Mouse (Mus musculus) limb, embryonic 13.5 days (tissue): ENCODE measurements around the gene Ppp1r15b. TPM values are rescaled to one million over a fixed set of nuclear protein-coding genes. Genes with fewer than 3 reads are reported as not detected.

Experiments used
- ATAC-seq: fragments of 200-750 bp; cut with Nextera tagmentation; 2 replicates; pipeline ENCODE4 v1.8.0; 2017; ENCODE audit warnings: low read depth, moderate number of reproducible peaks, moderate TSS enrichment; ENCODE audit not compliant: low FRiP score
- H3K27ac ChIP-seq: fragments of 300-500 bp; sonication (generic); 2 replicates; pipeline ENCODE4 v1.5.1; 2015; ENCODE audit warnings: inconsistent platforms, mild to moderate bottlenecking, moderate library complexity
- H3K27me3 ChIP-seq: fragments of 300-500 bp; sonication (generic); 2 replicates; pipeline ENCODE4 v1.6.1; 2015; ENCODE audit warnings: mild to moderate bottlenecking, inconsistent platforms
- H3K36me3 ChIP-seq: fragments of 300-500 bp; sonication (generic); 2 replicates; pipeline ENCODE4 v1.6.1; 2015; ENCODE audit warnings: inconsistent platforms, mild to moderate bottlenecking, moderate library complexity
- H3K4me1 ChIP-seq: fragments of 300-500 bp; sonication (generic); 2 replicates; pipeline ENCODE4 v1.6.1; 2015; ENCODE audit warnings: inconsistent platforms
- H3K4me2 ChIP-seq: fragments of 300-500 bp; sonication (generic); replicated peaks from 2 replicates; pipeline ENCODE4 v1.6.1; 2015; ENCODE audit warnings: inconsistent platforms, mild to moderate bottlenecking, moderate library complexity
- H3K4me3 ChIP-seq: fragments of 300-500 bp; sonication (generic); 2 replicates; pipeline ENCODE4 v1.5.1; 2015; ENCODE audit warnings: moderate library complexity, mild to moderate bottlenecking, inconsistent platforms
- H3K9ac ChIP-seq: fragments of 300-500 bp; sonication (generic); 2 replicates; pipeline ENCODE4 v1.6.1; 2015; ENCODE audit warnings: mild to moderate bottlenecking, inconsistent platforms
- H3K9me3 ChIP-seq: fragments of 300-500 bp; sonication (generic); 2 replicates; pipeline ENCODE4 v1.6.1; 2016; ENCODE audit warnings: inconsistent platforms
- whole genome bisulfite sequencing: fragments of 180-500 bp; shearing (Covaris S2); methylation state at CpG from one replicate; pipeline ENCODE4 v1.1.7; 2015; 5-methylcytosine and 5-hydroxymethylcytosine counted together
- polyA plus RNA-seq: library from polyadenylated mRNA; unstranded; fragments of >200 nt; fragmentation: Nextera tagmentation; extraction: Ambion mirVana; gene quantifications from 2 replicates; pipeline ENCODE4 v1.2.1, GENCODE M21; 2015

Ppp1r15b gene
- polyA plus RNA-seq, 1 experiment from 2014 or later: 35.9 TPM

- Histone ChIP-seq H3K36me3 (peaks cover 76% of the 10 kb centered on the region), H3K27me3 (no peaks in the 10 kb centered on the region), H3K9me3 (no peaks in the 10 kb centered on the region), H3K4me3 (no peak overlapping the region), H3K27ac (no peak overlapping the region), H3K9ac (no peak overlapping the region), H3K4me2 (no peak overlapping the region), H3K4me1 (no peaks in the 10 kb centered on the region)
- WGBS: 91% methylated on average over 7 of the region's 7 CpGs
- no peak for ATAC-seq
These were observed 37.2 kb upstream of the Ppp1r15b start for GRCm38 (mm10) chr1:133093719-133094118.

GRCm38 (mm10) chr1:133100980-133101798, 29.8 kb upstream of the Ppp1r15b start:
- 0 out of 2 replicates have a peak overlapping the region, but pooled peaks have one; percentile 19 for H3K9ac ChIP-seq
- 51% methylated on average over 17 of the region's 17 CpGs for WGBS
- H3K27ac ChIP-seq: no peak overlapping the region
- peaks cover 80% of the 10 kb centered on the region for H3K36me3 ChIP-seq
- H3K4me2 ChIP-seq: no peak overlapping the region
- H3K4me3 ChIP-seq: no peak overlapping the region
- no peaks in the 10 kb centered on the region for H3K27me3 ChIP-seq
- ATAC-seq: peak; percentile 24; the same call in 1 of the 2 replicates
- H3K4me1 ChIP-seq: no peaks in the 10 kb centered on the region
- H3K9me3 ChIP-seq: no peaks in the 10 kb centered on the region

- Histone ChIP-seq H3K27ac (no peak overlapping the region), H3K36me3 (peaks cover 82% of the 10 kb centered on the region), H3K9me3 (no peaks in the 10 kb centered on the region), H3K9ac (no peak overlapping the region), H3K27me3 (no peaks in the 10 kb centered on the region), H3K4me3 (no peak overlapping the region), H3K4me1 (no peaks in the 10 kb centered on the region), H3K4me2 (no peak overlapping the region)
- ATAC-seq: 0 out of 2 replicates have a peak, but pooled peaks have one; percentile 32
- WGBS: 81% methylated on average over 5 of the region's 5 CpGs
These were observed 28.8 kb upstream of the Ppp1r15b start for GRCm38 (mm10) chr1:133102108-133102507.

GRCm38 (mm10) chr1:133103315-133103714, 27.6 kb upstream of the Ppp1r15b start:
- Histone ChIP-seq H3K9ac (no peak overlapping the region), H3K27ac (no peak overlapping the region), H3K36me3 (peaks cover 74% of the 10 kb centered on the region), H3K9me3 (no peaks in the 10 kb centered on the region), H3K4me3 (no peak overlapping the region), H3K4me1 (no peaks in the 10 kb centered on the region), H3K27me3 (no peaks in the 10 kb centered on the region), H3K4me2 (no peak overlapping the region)
- ATAC-seq: no peak
- 91% methylated on average over 7 of the region's 7 CpGs for WGBS

- no peak for ATAC-seq
- Histone ChIP-seq H3K36me3 (peaks cover 68% of the 10 kb centered on the region), H3K4me3 (no peak overlapping the region), H3K4me1 (no peaks in the 10 kb centered on the region), H3K4me2 (no peak overlapping the region), H3K27me3 (no peaks in the 10 kb centered on the region), H3K9ac (no peak overlapping the region), H3K27ac (no peak overlapping the region), H3K9me3 (no peaks in the 10 kb centered on the region)
- WGBS: 91% methylated on average over 6 of the region's 6 CpGs
These were observed 27.1 kb upstream of the Ppp1r15b start for GRCm38 (mm10) chr1:133103871-133104270.

- no peak overlapping the region for H3K9ac ChIP-seq
- no peak overlapping the region for H3K4me2 ChIP-seq
- H3K4me3 ChIP-seq: no peak overlapping the region
- H3K27ac ChIP-seq: no peak overlapping the region
- 90% methylated on average over 4 of the region's 4 CpGs for WGBS
- no peak for ATAC-seq
- 0 out of 2 replicates have a peak, but pooled peaks cover 7% of the 10 kb centered on the region for H3K9me3 ChIP-seq
- H3K4me1 ChIP-seq: peaks cover 14% of the 10 kb centered on the region
- no peaks in the 10 kb centered on the region for H3K36me3 ChIP-seq
- no peaks in the 10 kb centered on the region for H3K27me3 ChIP-seq
These were observed 14.8 kb upstream of the Ppp1r15b start for GRCm38 (mm10) chr1:133116108-133116507.

GRCm38 (mm10) chr1:133118127-133118526, 12.8 kb upstream of the Ppp1r15b start:
- no peak for ATAC-seq
- no peak overlapping the region for H3K4me3 ChIP-seq
- H3K9me3 ChIP-seq: 0 out of 2 replicates have a peak, but pooled peaks cover 7% of the 10 kb centered on the region
- 89% methylated on average over 5 of the region's 5 CpGs for WGBS
- no peaks in the 10 kb centered on the region for H3K27me3 ChIP-seq
- H3K36me3 ChIP-seq: no peaks in the 10 kb centered on the region
- H3K4me1 ChIP-seq: peaks cover 14% of the 10 kb centered on the region
- no peak overlapping the region for H3K27ac ChIP-seq
- no peak overlapping the region for H3K4me2 ChIP-seq
- H3K9ac ChIP-seq: no peak overlapping the region

GRCm38 (mm10) chr1:133118844-133119243, 12.1 kb upstream of the Ppp1r15b start:
- no peak overlapping the region for H3K4me3 ChIP-seq
- ATAC-seq: no peak
- H3K4me2 ChIP-seq: no peak overlapping the region
- H3K36me3 ChIP-seq: no peaks in the 10 kb centered on the region
- H3K27ac ChIP-seq: no peak overlapping the region
- H3K9ac ChIP-seq: no peak overlapping the region
- whole genome bisulfite sequencing: 85% methylated on average over 3 of the region's 3 CpGs
- 0 out of 2 replicates have a peak, but pooled peaks cover 7% of the 10 kb centered on the region for H3K9me3 ChIP-seq
- no peaks in the 10 kb centered on the region for H3K27me3 ChIP-seq
- peaks cover 14% of the 10 kb centered on the region for H3K4me1 ChIP-seq

GRCm38 (mm10) chr1:133119931-133120712, 10.8 kb upstream of the Ppp1r15b start:
- ATAC-seq: peak; percentile 85
- WGBS: 37% methylated on average over 7 of the region's 7 CpGs
- H3K9ac ChIP-seq: no peak overlapping the region

GRCm38 (mm10) chr1:133121246-133121645, 9.7 kb upstream of the Ppp1r15b start:
- 62% methylated on average over 6 of the region's 6 CpGs for WGBS
- Histone ChIP-seq H3K4me2 (no peak overlapping the region), H3K9ac (no peak overlapping the region), H3K9me3 (0 out of 2 replicates have a peak, but pooled peaks cover 3% of the 10 kb centered on the region), H3K36me3 (no peaks in the 10 kb centered on the region), H3K4me1 (peaks cover 14% of the 10 kb centered on the region), H3K27ac (no peak overlapping the region), H3K4me3 (no peak overlapping the region), H3K27me3 (no peaks in the 10 kb centered on the region)
- no peak for ATAC-seq

More at GRCm38 (mm10) chr1:133119931-133120712, 10.8 kb upstream of the Ppp1r15b start:
- Histone ChIP-seq H3K4me1 (peaks cover 14% of the 10 kb centered on the region), H3K36me3 (no peaks in the 10 kb centered on the region), H3K9me3 (0 out of 2 replicates have a peak, but pooled peaks cover 3% of the 10 kb centered on the region), H3K27ac (no peak overlapping the region), H3K4me3 (no peak overlapping the region), H3K27me3 (no peaks in the 10 kb centered on the region), H3K4me2 (no peak overlapping the region)

GRCm38 (mm10) chr1:133124137-133124536, 6.8 kb upstream of the Ppp1r15b start:
- 0 out of 2 replicates have a peak, but pooled peaks cover 3% of the 10 kb centered on the region for H3K9me3 ChIP-seq
- ATAC-seq: no peak
- no peak overlapping the region for H3K4me2 ChIP-seq
- WGBS: 80% methylated on average over 6 of the region's 6 CpGs
- H3K36me3 ChIP-seq: no peaks in the 10 kb centered on the region
- H3K27me3 ChIP-seq: no peaks in the 10 kb centered on the region
- H3K4me3 ChIP-seq: no peak overlapping the region
- H3K9ac ChIP-seq: no peak overlapping the region
- H3K4me1 ChIP-seq: peaks cover 14% of the 10 kb centered on the region
- no peak overlapping the region for H3K27ac ChIP-seq
